8 mouse cellular contexts compared by ENCODE assay signal in genomic region chr17:35064951-35065947, GRCm38 (mm10). TPM values are rescaled to one million over a fixed set of nuclear protein-coding genes. Genes with fewer than 3 reads are reported as not detected.
DNase-seq lines count a peak whose midpoint lies in the region; ATAC-seq and TF ChIP-seq lines count a peak whose summit lies in the region.

Gene Ly6g6c (plus strand): TSS chr17:35065388.

- H3K9ac ChIP-seq in heart, embryonic 12.5 days: peak within 1 kb of the TSS; percentile 54
- H3K9ac ChIP-seq in kidney, postnatal 0 days (ENCODE audit: low read depth, low read length): peak within 1 kb of the TSS; percentile 53
- H3K9ac ChIP-seq in stomach, embryonic 16.5 days (ENCODE audit: low read length): peak within 1 kb of the TSS; percentile 65

- peak within 1 kb of the TSS; percentile 21; the same call in 1 of the 2 replicates for H3K27ac ChIP-seq in gastrocnemius, adult 2 months
- no peak within 1 kb of the TSS for H3K27ac ChIP-seq in heart, embryonic 12.5 days (ENCODE audit: poor library complexity, severe bottlenecking)
- H3K27ac ChIP-seq in kidney, postnatal 0 days: peak within 1 kb of the TSS; percentile 79
- peak within 1 kb of the TSS; percentile 95 for H3K27ac ChIP-seq in stomach, embryonic 16.5 days (ENCODE audit: low read length)

- ATAC-seq in heart, embryonic 12.5 days (ENCODE audit: insufficient number of reproducible peaks, low FRiP score): peak; percentile 27; the same call in 1 of the 2 replicates
- peak; percentile 54 for ATAC-seq in kidney, postnatal 0 days (replicated peaks; ENCODE audit: low FRiP score, low read depth)
- ATAC-seq in stomach, embryonic 16.5 days (ENCODE audit: insufficient read depth, low FRiP score): peak; percentile 82

- DNase-seq in gastrocnemius, adult 2 months: peak; percentile 63
- DNase-seq in gastrocnemius, adult 18-20 months (ENCODE audit: low spot score): no peak
- peak; percentile 82 for DNase-seq in embryo, embryonic 10.5 days (ENCODE audit: low spot score)
- peak; percentile 89 for DNase-seq in kidney, postnatal 0 days (ENCODE audit: low spot score)
- DNase-seq in lung, postnatal 36 days: peak; percentile 92
- no peak for DNase-seq in frontal cortex, postnatal 25 days (ENCODE audit: low spot score in 2 of 2)

- peak within 1 kb of the TSS; percentile 66 for H3K4me3 ChIP-seq in gastrocnemius, adult 2 months
- peak within 1 kb of the TSS; percentile 38 for H3K4me3 ChIP-seq in heart, embryonic 12.5 days
- peak within 1 kb of the TSS; percentile 36 for H3K4me3 ChIP-seq in kidney, postnatal 0 days (replicated peaks; ENCODE audit: low read depth, low read length)
- peak within 1 kb of the TSS; percentile 47 for H3K4me3 ChIP-seq in stomach, embryonic 16.5 days (replicated peaks; ENCODE audit: low read length)

- H3K36me3 ChIP-seq in heart, embryonic 12.5 days: peaks cover 29% of the 10 kb centered on the region
- H3K36me3 ChIP-seq in kidney, postnatal 0 days (ENCODE audit: insufficient read depth, low read length): peaks cover 6% of the 10 kb centered on the region; the same call in 1 of the 2 replicates
- peaks cover 8% of the 10 kb centered on the region for H3K36me3 ChIP-seq in stomach, embryonic 16.5 days (ENCODE audit: control insufficient read depth, insufficient read depth, low read length)

- peaks cover 68% of the 10 kb centered on the region for H3K27me3 ChIP-seq in heart, embryonic 12.5 days (replicated peaks)
- H3K27me3 ChIP-seq in kidney, postnatal 0 days (ENCODE audit: insufficient read depth, low read length): no peaks in the 10 kb centered on the region
- H3K27me3 ChIP-seq in stomach, embryonic 16.5 days (ENCODE audit: control insufficient read depth, insufficient read depth, low read length): no peaks in the 10 kb centered on the region

- H3K9me3 ChIP-seq in heart, embryonic 12.5 days (replicated peaks): no peaks in the 10 kb centered on the region
- no peaks in the 10 kb centered on the region for H3K9me3 ChIP-seq in kidney, postnatal 0 days (replicated peaks; ENCODE audit: low read length)
- H3K9me3 ChIP-seq in stomach, embryonic 16.5 days (replicated peaks; ENCODE audit: control insufficient read depth, low read length): no peaks in the 10 kb centered on the region

- intact Hi-C loops in gastrocnemius, adult 2 months (cut with DNase I): no loop called here

- peak within 1 kb of the TSS; percentile 73 for H3K4me2 ChIP-seq in heart, embryonic 12.5 days
- peak within 1 kb of the TSS; percentile 64 for H3K4me2 ChIP-seq in kidney, postnatal 0 days (ENCODE audit: low read length)
- H3K4me2 ChIP-seq in stomach, embryonic 16.5 days (ENCODE audit: low read depth, low read length): peak within 1 kb of the TSS; percentile 71

- TF ChIP-seq CTCF in gastrocnemius, adult 2 months (IDR thresholded peaks at IDR 0.05): no peak
- 0 out of 2 replicates have a peak, but pooled peaks have one; percentile 24 for TF ChIP-seq CTCF in kidney, postnatal 0 days (IDR thresholded peaks at IDR 0.05; ENCODE audit: low read depth)

- under 1% methylated on average over 48 of the region's 48 CpGs for WGBS in heart, embryonic 12.5 days
- WGBS in kidney, postnatal 0 days: 1% methylated on average over 48 of the region's 48 CpGs
- 3% methylated on average over 48 of the region's 48 CpGs for WGBS in stomach, embryonic 16.5 days

- peaks cover 30% of the 10 kb centered on the region for H3K4me1 ChIP-seq in heart, embryonic 12.5 days (replicated peaks)
- peaks cover 16% of the 10 kb centered on the region for H3K4me1 ChIP-seq in kidney, postnatal 0 days (replicated peaks; ENCODE audit: insufficient read depth, low read length)
- H3K4me1 ChIP-seq in stomach, embryonic 16.5 days (ENCODE audit: control insufficient read depth, insufficient read depth, low read length): peaks cover 46% of the 10 kb centered on the region

RNA-seq across cellular contexts. Expression of gene Ly6g6c, which starts in this region (rescaled TPM):
- total RNA-seq in gastrocnemius, adult 2 months (2021): not detected
- total RNA-seq in gastrocnemius, adult 18-20 months (2021): not detected
- polyA plus RNA-seq in heart, embryonic 12.5 days (2016; fragmentation: Nextera tagmentation; extraction: Ambion mirVana): 0.27 TPM in 1 of 2 replicates, not detected in the other
- not detected in 2 replicates for polyA plus RNA-seq in kidney, postnatal 0 days (2015; fragmentation: Nextera tagmentation; extraction: Ambion mirVana)
- 50.6 and 109 TPM in 2 replicates for polyA plus RNA-seq in stomach, embryonic 16.5 days (2015; fragmentation: Nextera tagmentation; extraction: Ambion mirVana)

Comparison
In these comparisons a context has a peak if more than half of its experiments do, and no peak if none do; other contexts are left out.
1. RNA of gene Ly6g6c (polyA plus RNA-seq): 50.6 to 109 TPM in stomach, embryonic 16.5 days; 0.27 TPM in heart, embryonic 12.5 days and not detected in kidney, postnatal 0 days; every median in the first group is over 10 times any median in the second.
2. Peak in DNase-seq, H3K4me3 ChIP-seq and H3K27ac ChIP-seq in gastrocnemius, adult 2 months; RNA of the gene not detected or under 1 TPM.
3. Peak in ATAC-seq, H3K4me3 ChIP-seq, H3K9ac ChIP-seq and H3K4me2 ChIP-seq in heart, embryonic 12.5 days; RNA of the gene not detected or under 1 TPM.
4. Peak in DNase-seq, ATAC-seq, H3K4me3 ChIP-seq, H3K27ac ChIP-seq, H3K9ac ChIP-seq and H3K4me2 ChIP-seq in kidney, postnatal 0 days; RNA of the gene not detected or under 1 TPM.
5. DNase-seq: peak in embryo, embryonic 10.5 days (single experiment) and lung, postnatal 36 days (single experiment); none in gastrocnemius, adult 18-20 months (single experiment) and frontal cortex, postnatal 25 days (0 of 2).
6. ATAC-seq: peak in every context shown above with its lines; median percentile 82 in stomach, embryonic 16.5 days; 54 in kidney, postnatal 0 days; 27 in heart, embryonic 12.5 days.
7. Peak in every context shown above with its lines, with median percentiles within 50 percentile points of each other: H3K4me3 ChIP-seq, H3K4me2 ChIP-seq and H3K9ac ChIP-seq.